Mouse (Mus musculus): ENCODE measurements at regions not wholly inside any gene's neighbourhood (a gene's known extent, or its start where the extent isn't known, plus 50 kb on each side); places are given as distances from the start of the nearest gene placed in this dataset.

DNA sequence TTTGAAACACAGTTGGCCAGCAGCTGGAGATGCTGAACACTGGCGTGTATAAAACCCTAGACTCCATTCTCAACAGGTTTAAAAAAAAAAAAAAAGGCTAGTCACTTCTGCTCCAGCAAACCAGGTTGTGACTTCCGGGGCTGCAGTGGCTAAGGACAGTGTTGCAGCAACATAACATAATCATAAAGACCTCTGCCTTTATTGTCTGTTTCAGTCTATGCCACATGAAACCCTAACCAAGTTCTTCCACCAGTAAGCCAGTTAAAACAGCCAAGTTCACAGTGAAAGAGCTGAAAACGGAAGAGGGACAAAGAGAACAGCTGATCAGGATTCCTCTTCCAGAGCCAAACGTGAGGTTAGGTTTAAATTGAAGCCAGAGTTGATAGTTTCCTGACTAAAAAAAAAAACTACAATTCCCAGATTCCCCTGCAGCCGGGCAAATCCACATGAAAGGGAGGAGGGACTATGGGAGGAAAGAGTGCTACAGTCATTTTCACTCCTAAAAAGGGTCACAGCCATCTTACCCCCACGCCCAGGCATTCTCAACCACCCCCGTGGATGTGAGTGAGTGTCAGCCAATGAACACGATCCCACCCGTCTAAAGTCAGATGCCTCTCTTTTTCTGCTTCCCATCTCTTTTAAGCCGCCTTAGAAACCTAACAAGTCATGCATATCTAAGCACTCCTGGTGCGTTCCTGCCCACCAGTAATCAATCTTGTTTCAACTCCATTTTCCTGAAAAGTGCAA is 69.8 kb upstream of the Serbp1 start:
- Histone ChIP-seq H3K27ac (peak overlapping the region; percentile 78), H3K4me3 (peak overlapping the region; percentile 45)
- intact Hi-C loops (cut with DNase I): loop anchor here (2.0 kb wide), 2 partner anchors 99 to 269 kb away; no protein-coding TSS in a partner anchor
- TF ChIP-seq CTCF (IDR thresholded peaks at IDR 0.05): no peak
- peak; percentile 29 to 42 for DNase-seq (ENCODE audit: extremely low spot score in 1 of 2, low spot score in 2 of 2)

DNA sequence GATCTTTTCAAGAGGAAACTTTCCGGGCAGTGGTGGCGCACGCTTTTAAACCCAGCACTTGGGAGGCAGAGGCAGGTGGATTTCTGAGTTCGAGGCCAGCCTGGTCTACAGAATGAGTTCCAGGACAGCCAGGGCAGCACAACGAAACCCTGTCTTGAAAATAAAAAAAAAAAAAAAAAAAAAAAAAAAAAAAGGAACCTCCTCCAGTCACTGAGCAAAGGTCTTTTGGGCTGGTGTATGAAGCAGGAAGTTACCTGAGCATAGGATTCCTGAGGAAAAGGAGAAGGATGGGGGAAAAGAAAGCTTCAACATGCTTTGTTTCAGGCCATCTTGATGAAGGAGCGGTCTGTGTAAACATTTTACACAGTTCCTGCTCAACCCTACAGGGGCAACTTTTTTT is 72.9 kb upstream of the Serbp1 start:
- H3K4me3 ChIP-seq: no peak overlapping the region
- no peak for DNase-seq (ENCODE audit: extremely low spot score in 1 of 2, low spot score in 2 of 2)
- H3K27ac ChIP-seq: no peak overlapping the region
- no peak for TF ChIP-seq CTCF (IDR thresholded peaks at IDR 0.05)
- intact Hi-C loops (cut with DNase I): no loop called here

DNA sequence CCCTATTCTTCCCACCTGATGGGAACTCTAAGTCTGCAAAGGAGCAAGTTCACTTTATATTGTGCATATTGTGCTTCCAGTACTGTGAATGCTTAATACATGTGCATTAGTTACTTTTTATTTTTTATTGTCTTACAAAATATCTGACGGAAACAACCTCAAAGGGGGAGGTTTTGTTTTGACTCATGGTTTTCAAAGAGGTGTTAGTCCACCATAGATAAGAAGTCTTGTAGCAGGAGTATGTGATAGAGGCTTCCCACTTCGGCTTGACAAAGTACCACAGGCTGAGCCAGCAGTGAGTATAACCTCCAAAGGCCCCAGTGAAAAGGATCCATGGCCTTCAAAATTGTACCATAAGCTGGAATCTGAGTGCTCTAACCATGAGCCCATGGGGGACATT is 74.0 kb upstream of the Serbp1 start:
- Histone ChIP-seq H3K27ac (no peak overlapping the region), H3K4me3 (no peak overlapping the region)
- no peak for DNase-seq (ENCODE audit: extremely low spot score in 1 of 2, low spot score in 2 of 2)
- intact Hi-C loops (cut with DNase I): loop anchor here (5.0 kb wide), 1 partner anchor 622 kb away; no protein-coding TSS in a partner anchor
- no peak for TF ChIP-seq CTCF (IDR thresholded peaks at IDR 0.05)

DNA sequence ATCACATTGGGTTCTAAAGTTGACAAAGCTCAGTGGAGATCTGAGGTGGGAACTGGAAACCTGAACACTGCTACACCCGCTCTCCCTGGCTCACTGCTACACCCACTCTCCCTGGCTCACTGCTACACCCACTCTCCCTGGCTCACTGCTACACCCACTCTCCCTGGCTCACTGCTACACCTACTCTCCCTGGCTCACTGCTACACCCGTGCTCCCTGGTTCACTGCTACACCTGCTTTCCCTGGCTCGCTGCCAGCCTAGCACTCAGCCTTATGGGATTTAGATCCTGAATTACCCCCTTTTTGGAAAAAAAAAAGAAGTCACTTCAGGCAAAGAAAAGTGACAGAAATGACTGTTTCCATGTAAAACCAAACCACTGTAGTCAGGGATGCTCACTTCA is 75.2 kb upstream of the Serbp1 start:
- no peak overlapping the region for H3K4me3 ChIP-seq
- no peak for DNase-seq (ENCODE audit: extremely low spot score in 1 of 2, low spot score in 2 of 2)
- no peak overlapping the region for H3K27ac ChIP-seq
- TF ChIP-seq CTCF (IDR thresholded peaks at IDR 0.05): no peak
- intact Hi-C loops (cut with DNase I): loop anchor here (5.0 kb wide), 1 partner anchor 621 kb away; no protein-coding TSS in a partner anchor

DNA sequence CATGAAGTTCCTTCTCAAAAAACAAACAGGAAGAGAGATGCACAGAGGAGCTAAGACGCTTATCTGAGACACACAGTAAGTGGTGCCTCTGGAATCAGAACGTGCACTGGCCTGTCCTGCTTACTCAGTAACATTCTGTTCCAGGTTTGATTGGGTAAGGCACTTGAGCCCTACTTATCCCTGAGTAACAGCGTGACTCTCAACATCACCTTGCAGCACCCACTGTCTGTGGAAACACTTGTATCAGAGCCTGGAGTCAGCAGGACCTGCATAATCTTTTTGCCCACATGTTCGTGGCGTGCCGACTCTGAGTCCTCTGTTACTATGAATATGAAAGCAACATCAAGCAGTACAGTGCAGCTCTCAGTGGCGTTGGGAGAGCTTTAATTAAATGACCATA is 76.4 kb upstream of the Serbp1 start:
- TF ChIP-seq CTCF (IDR thresholded peaks at IDR 0.05): no peak
- intact Hi-C loops (cut with DNase I): loop anchor here (5.0 kb wide), 1 partner anchor 619 kb away; no protein-coding TSS in a partner anchor
- no peak for DNase-seq (ENCODE audit: extremely low spot score in 1 of 2, low spot score in 2 of 2)
- Histone ChIP-seq H3K27ac (no peak overlapping the region), H3K4me3 (no peak overlapping the region)

DNA sequence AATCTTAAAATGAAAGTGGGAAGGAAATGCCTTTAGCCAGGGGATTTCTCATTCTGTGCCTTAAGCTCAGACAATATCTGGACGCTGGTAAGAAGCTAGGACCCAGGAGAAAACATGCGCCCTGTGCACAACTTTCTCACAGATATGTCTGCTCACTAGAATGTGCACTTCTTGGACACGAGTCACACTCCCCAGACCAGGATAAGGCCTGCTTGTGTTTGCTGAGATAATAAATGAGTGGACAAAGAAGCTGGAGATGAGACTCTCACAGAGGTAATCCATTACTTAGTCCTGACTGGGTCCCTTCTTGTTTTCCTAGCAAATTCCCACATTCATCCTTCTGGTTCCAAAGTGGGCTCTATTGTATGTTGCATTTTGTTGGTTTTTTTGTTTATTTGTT is 77.4 kb upstream of the Serbp1 start:
- no peak for DNase-seq (ENCODE audit: extremely low spot score in 1 of 2, low spot score in 2 of 2)
- intact Hi-C loops (cut with DNase I): loop anchor here (5.0 kb wide), 1 partner anchor 618 kb away; no protein-coding TSS in a partner anchor
- Histone ChIP-seq H3K27ac (no peak overlapping the region), H3K4me3 (no peak overlapping the region)
- TF ChIP-seq CTCF (IDR thresholded peaks at IDR 0.05): no peak

DNA sequence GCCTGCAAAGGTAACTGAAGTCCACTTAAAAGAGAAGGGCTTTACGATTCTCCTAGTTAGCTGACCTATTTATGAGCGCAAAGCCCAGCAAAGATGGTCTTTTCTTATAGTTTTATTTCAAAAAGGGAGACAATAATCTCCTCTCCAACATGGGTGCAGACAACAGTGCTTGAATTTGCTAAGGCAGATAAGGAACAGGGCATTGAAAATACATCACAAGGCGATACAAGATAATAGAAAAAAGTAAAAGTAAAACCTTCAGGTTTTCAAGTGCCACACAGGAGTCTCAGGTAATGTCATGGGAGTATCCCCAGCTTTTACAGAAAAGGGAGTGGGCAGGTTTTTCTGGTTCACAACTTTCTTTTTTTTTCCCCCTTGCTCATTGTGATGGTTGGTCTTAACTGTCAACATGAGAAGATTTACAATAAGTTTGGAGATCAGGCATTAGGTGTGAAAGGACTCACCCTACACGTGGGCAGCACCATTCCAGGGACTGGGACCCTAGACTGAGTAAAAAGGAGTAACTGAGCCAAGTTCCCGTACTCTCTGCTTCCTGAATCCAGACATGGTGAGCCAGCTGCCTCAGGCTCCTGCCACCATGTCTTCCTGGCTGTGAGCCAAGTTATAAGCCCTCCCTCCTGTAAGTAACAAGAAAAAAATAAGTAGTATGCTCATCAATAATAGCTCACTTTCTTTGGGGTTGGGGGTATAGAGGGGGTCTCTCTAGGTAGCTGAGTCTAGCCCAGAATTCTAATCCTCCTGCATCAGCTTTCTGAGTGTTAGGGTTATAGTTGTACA is 78.1 kb upstream of the Serbp1 start:
- DNase-seq (ENCODE audit: extremely low spot score in 1 of 2, low spot score in 2 of 2): no peak
- intact Hi-C loops (cut with DNase I): loop anchor here (5.0 kb wide), 2 partner anchors 123 to 618 kb away; partner anchors contain the start of gene Gadd45a
- no peak for TF ChIP-seq CTCF (IDR thresholded peaks at IDR 0.05)
- no peak overlapping the region for H3K27ac ChIP-seq
- H3K4me3 ChIP-seq: no peak overlapping the region

DNA sequence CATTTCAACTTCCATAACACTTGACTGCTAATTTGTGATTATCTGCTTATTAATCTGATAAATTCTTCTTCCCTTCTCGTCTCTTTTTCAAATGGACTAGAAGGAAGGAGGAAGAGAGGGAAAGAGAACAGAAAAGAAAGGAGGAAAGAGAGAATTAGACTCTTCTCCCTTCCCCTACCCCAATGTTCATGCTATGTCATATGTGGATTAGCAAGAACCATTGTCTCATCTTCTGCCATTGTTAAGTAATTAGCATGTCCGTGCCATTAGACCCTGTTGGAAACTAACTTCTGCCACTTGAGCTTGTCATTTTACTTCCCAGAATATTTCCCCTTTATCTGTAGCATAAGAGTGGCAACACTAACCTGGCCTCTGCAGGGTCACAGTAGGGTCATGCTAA is 78.8 kb upstream of the Serbp1 start:
- intact Hi-C loops (cut with DNase I): loop anchor here (5.0 kb wide), 1 partner anchor 122 kb away; the partner anchor contains the start of gene Gadd45a
- no peak overlapping the region for H3K27ac ChIP-seq
- DNase-seq (ENCODE audit: extremely low spot score in 1 of 2, low spot score in 2 of 2): no peak
- no peak for TF ChIP-seq CTCF (IDR thresholded peaks at IDR 0.05)
- no peak overlapping the region for H3K4me3 ChIP-seq

DNA sequence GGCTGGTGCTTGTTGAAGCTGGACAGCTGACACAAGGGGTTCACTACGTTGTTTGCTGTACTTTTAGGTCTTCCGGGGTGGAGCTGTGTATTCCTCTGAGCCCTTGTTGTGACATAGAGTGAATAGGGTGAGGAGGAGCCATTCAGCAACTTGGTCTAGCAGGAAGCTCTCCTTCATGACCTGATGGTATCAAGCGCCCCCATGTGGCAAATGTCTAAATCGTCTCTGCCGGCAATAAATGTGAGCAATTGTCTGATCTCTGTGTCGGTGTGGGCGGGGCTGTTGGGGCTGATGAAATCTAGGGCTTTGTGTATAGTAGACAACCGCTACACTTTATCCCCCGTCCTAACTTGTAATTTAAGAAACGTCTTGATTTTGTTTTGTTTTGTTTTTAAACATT is 79.2 kb upstream of the Serbp1 start:
- no peak overlapping the region for H3K4me3 ChIP-seq
- H3K27ac ChIP-seq: no peak overlapping the region
- peak; percentile 78 for TF ChIP-seq CTCF (IDR thresholded peaks at IDR 0.05)
- intact Hi-C loops (cut with DNase I): loop anchor here (1.0 to 5.0 kb wide), 3 partner anchors 121 to 318 kb away; partner anchors contain the start of gene Gadd45a
- peak; percentile 84 to 88 for DNase-seq (ENCODE audit: extremely low spot score in 1 of 2, low spot score in 2 of 2)

DNA sequence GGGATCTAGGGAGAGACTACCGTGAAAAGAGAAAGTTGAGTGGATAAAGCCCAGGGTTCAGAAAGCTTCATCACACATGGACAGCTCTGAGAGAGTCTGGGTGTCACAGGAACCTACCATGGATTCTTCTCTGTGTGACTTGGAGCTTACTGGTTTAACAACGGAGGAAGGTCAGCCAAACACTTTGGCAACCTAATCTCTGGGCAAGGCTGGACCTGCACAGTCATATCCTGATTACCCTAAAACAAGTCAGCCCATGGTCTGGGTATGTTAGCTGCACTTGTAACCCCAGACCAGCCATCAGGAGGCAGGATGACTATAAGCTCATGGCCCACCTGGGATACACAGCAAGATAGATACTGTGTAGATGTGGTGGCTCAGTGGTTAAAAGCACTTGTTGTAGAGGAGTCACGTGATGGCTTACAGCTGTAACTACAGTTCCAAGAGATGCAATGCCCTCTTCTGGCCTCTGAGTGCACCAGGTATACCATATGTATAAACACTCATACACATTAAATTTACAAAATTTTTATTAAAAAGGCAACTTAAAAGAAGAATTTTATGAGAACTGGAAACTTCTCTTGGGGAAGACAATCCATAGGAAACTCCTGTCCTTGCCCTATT is 85.0 kb upstream of the Serbp1 start:
- TF ChIP-seq CTCF (IDR thresholded peaks at IDR 0.05): no peak; the same call in 1 of the 2 replicates
- Histone ChIP-seq H3K4me3 (no peak overlapping the region), H3K27ac (no peak overlapping the region)
- DNase-seq (ENCODE audit: extremely low spot score in 1 of 2, low spot score in 2 of 2): no peak
- intact Hi-C loops (cut with DNase I): no loop called here

DNA sequence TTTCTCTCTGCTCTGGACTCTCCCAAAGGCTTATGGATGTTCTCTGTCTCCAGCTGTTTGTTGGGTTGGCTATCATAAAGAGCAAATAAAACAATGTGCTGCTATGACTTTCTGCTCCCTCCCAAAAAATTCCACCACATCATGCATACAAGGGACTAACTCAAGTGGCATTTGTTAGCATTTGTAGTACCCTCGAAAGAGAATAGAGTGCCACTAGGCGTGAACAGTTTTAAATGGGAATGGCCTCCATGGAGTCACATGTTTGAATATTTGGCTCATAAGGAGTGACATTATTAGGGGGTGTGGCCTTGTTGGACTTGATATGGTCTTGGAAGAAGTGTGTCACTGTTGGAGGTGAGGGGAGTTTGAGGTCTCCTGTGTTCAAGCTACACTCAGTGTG is 86.5 kb upstream of the Serbp1 start:
- DNase-seq (ENCODE audit: extremely low spot score in 1 of 2, low spot score in 2 of 2): no peak
- Histone ChIP-seq H3K4me3 (no peak overlapping the region), H3K27ac (no peak overlapping the region)
- TF ChIP-seq CTCF (IDR thresholded peaks at IDR 0.05): no peak
- intact Hi-C loops (cut with DNase I): no loop called here

DNA sequence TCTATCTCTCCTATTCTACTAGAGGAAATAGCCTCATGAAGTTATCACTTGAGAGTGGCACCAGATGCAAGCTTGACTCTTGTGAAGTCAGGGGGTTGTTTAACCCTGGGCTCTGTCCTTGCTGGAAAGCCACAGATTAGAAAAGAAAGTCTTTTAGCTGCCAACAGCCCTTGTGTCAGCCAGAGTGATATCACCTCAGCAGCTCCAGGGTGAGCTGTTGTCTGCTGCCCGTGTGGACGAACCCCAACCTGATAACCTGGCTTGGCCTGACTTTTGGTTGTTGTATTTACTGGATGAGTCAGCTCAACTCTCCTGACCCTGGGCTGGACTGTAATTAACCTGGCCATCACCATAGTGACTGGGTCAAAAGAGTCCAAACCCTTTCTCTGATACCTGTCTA is 88.6 kb upstream of the Serbp1 start:
- no peak for DNase-seq (ENCODE audit: extremely low spot score in 1 of 2, low spot score in 2 of 2)
- no peak for TF ChIP-seq CTCF (IDR thresholded peaks at IDR 0.05)
- Histone ChIP-seq H3K27ac (no peak overlapping the region), H3K4me3 (no peak overlapping the region)
- intact Hi-C loops (cut with DNase I): no loop called here

Measured in left cerebral cortex, adult 2 months (tissue).